Mouse (Mus musculus) right cerebral cortex, postnatal 25 days (tissue): ENCODE data around the gene Tbx10.
A peak's percentile ranks its signal among the peaks of the same experiment; 100 is the strongest.
"Not testable (repeated sequence)": the region's sequence is repeated elsewhere in the genome, so short reads cannot be mapped to it uniquely, and the experiment has no call there.

ENCODE experiments used
- DNase-seq: peaks from one replicate; pipeline ENCODE4 v3.0.0; 2022

Tbx10 gene

GRCm38 (mm10) chr19:4047859-4048258 lies 55.3 kb downstream of the Tbx10 start:
- DNase-seq = peak; percentile 37

GRCm38 (mm10) chr19:4049069-4049468 lies 56.5 kb downstream of the Tbx10 start:
- DNase-seq = not testable (repeated sequence)
